Mouse (Mus musculus) liver, embryonic 18 days (tissue): ENCODE data around the gene Enpp7. TPM values are rescaled to one million over a fixed set of nuclear protein-coding genes. Genes with fewer than 3 reads are reported as not detected.

ENCODE experiments used
- polyA plus RNA-seq: library from polyadenylated mRNA; depleted of rRNA; stranded (reverse); fragments of >200 nt; gene quantifications from 2 replicates; pipeline ENCODE4 v1.2.3, GENCODE M21; 2012; rRNA removed

The Enpp7 gene
- polyA plus RNA-seq: 0.04 TPM in 1 of 2 replicates, not detected in the other

DNA sequence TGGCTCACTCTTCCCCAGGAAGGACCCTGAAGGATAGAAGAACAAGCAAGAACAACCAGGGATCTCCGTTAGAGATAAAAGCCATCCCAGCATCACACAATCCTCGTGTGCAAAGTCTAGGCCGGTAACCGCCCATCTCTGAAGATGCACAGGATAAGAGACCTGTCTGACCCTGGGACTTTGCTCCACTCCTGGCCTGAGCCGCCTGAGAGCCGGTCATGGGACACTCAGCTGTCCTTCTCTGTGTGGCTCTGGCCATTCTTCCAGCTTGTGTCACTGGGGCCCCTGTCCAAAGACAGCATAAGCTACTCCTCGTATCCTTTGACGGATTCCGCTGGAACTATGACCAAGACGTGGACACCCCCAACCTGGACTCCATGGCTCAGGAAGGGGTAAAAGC is at the start of gene Enpp7:
Enpp7 (plus strand) TSS at position 190 of the 400 bp plus-strand sequence.

GRCm38 (mm10) chr11:119022895-119023615 is 35.1 kb downstream of the Enpp7 start, which contains the start of gene Cbx2:
Gene Cbx2, plus strand, starts transcription at chr11:119022962.

GRCm38 (mm10) chr11:119040600-119041324 is 52.8 kb downstream of the Enpp7 start, which contains the start of gene Cbx8:
Gene Cbx8, minus strand, starts transcription at chr11:119040969.

Other genes with a start within 250 kb of the Enpp7 start
- gene Rbfox3, start 76.6 kb upstream of the Enpp7 start, polyA plus RNA-seq: 0.23 and 0.30 TPM in 2 replicates
- gene Cbx2, start 34.8 kb downstream of the Enpp7 start, polyA plus RNA-seq: 1.8 and 2.0 TPM in 2 replicates
- 1.2 and 1.7 TPM in 2 replicates for gene Cbx8, start 52.8 kb downstream of the Enpp7 start, polyA plus RNA-seq
- 5.2 and 6.5 TPM in 2 replicates for gene Cbx4, start 98.0 kb downstream of the Enpp7 start, polyA plus RNA-seq
- gene Tbc1d16, start 240.3 kb downstream of the Enpp7 start, polyA plus RNA-seq: 2.0 and 2.6 TPM in 2 replicates
- 0.48 and 0.50 TPM in 2 replicates for gene Ccdc40, start 240.4 kb downstream of the Enpp7 start, polyA plus RNA-seq